Mouse (Mus musculus) left cerebral cortex, postnatal 25 days (tissue): ENCODE measurements at regions not wholly inside any gene's neighbourhood (a gene's known extent, or its start where the extent isn't known, plus 50 kb on each side); places are given as distances from the start of the nearest gene placed in this dataset.
A peak's percentile ranks its signal among the peaks of the same experiment; 100 is the strongest.

Source experiments
- DNase-seq, 2 experiments: peaks; one replicate each; pipeline ENCODE4 v3.0.0; 2022; ENCODE audit warnings: low spot score in 2 of 2, mixed read lengths in 1 of 2
- intact Hi-C: fragments of 180-260 bp; cut with DNase I; formaldehyde crosslinking; loops from one replicate; pipeline ENCODE4 v1.15.1; 2025

DNA sequence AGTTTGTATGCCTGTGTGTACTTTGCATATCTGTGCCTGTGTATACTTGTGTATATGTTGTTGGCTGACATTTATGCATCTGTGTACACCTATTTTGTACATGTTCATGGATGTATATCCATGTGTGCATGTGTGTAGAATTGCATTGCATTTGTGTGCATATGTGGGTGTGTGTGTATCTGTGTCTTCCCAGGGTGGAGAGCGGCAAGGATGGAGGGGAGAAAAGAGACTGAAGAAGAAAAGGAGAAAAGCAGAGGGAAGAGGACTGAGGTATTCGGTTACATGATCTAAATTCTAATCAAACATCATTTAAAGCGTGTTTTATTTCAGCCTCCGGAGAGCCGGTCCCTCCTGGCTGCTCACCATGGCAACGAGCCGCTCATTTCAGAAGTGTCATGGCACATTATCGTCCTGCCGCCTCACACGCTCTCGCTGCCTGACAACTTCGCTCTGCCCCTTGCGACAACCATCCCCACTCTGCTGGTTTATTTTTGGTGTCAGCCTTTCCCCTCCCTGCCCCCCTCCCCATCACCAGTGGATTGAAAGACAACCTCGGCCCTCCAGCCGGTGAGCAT is 58.6 kb downstream of the Mrm1 start:
- DNase-seq = peak; percentile 78 to 88
- intact Hi-C loops = loop anchor here (2.0 kb wide), 1 partner anchor 64 kb away; no protein-coding TSS in a partner anchor

- intact Hi-C loops = no loop called here
Measured at GRCm38 (mm10) chr11:84759478-84759986, 59.8 kb downstream of the Mrm1 start.

GRCm38 (mm10) chr11:84752007-84752406 is 67.3 kb downstream of the Mrm1 start:
- intact Hi-C loops = no loop called here
- no peak for DNase-seq

More at GRCm38 (mm10) chr11:84759478-84759986, 59.8 kb downstream of the Mrm1 start:
- DNase-seq = peak; percentile 24 to 86

DNA sequence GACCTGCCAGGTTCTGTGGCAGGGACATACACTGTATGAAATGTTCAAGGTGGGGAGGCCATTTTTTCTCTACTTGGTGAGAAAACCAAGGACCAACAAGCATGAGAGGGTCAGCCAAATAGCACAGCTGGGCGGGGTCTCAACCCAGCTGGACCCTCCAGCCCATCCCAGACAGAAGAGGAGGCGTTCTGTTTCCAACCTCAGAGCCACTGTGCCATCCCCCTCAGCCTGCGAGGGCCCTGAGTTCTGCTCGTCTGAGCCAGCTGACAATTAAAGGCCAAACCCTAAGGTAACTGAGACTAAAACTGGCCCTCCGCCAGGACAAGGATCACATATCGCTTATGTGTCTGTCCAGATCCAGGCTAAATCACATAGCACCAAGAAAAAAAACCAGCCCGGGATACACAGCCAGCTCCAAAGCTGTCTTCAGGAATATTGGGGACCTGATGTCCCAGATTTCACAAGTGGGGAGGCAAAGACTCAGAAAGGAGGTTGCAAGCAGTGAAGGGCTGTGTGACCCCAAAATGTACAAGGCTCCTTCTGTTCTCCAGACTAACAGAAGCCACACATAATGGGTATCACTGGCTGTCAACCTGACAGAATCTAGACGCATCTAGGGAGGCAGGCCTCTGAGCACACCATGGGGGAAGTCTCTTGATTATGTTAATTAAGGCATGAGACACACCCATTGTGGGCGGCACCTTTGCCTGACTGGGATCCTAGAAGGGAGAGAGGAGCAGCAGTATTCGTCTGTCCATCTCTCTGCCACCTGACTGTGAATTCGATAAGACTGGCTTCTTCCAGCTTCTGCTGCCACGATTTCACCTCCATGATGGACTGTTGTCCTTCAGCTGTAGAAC is 69.6 kb downstream of the Mrm1 start:
- intact Hi-C loops = no loop called here
- DNase-seq = no peak

DNA sequence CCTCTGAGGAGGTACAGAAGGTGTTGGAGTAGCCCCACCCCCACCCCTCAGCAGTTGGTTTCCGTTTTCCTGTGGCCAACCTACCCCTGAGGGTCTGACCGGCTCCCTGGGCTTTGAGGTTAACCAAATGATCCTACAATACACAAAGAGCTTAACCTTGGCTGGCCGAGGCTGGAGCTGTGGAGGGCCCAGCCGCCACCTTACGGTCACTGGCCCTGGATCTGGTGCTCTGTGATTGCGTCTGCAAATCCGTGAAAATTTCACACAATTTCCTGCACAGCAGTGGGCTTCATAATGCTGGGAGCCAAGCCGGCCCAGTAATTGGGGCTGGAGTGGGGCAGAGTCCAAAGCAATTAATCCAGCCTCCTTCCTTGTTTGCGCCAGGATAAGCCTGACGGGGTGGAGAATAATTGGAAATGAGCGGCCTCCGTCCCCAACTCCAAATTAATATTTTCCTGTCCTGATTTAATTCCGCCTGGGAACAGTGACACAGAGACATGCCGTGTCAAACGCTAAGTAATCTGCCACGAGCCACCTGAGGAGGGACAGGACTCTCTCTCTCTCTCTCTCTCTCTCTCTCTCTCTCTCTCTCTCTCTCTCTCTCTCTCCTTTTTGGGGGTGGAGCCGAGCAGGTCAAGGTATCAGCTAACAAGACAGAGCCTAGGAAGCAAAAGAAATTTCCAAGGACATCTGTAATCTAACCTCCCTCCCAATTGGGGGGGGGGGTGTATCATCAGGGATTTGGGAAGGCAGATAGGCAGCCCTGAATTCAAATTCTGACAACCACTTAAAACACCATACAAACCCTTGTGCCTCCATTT is 80.3 kb downstream of the Mrm1 start:
- no peak for DNase-seq
- intact Hi-C loops = no loop called here

- intact Hi-C loops = no loop called here
Measured at GRCm38 (mm10) chr11:84738128-84738527, 81.2 kb downstream of the Mrm1 start.

GRCm38 (mm10) chr11:84731890-84732289 is 87.4 kb downstream of the Mrm1 start:
- no peak for DNase-seq
- intact Hi-C loops = no loop called here

More at GRCm38 (mm10) chr11:84738128-84738527, 81.2 kb downstream of the Mrm1 start:
- DNase-seq = no peak

DNA sequence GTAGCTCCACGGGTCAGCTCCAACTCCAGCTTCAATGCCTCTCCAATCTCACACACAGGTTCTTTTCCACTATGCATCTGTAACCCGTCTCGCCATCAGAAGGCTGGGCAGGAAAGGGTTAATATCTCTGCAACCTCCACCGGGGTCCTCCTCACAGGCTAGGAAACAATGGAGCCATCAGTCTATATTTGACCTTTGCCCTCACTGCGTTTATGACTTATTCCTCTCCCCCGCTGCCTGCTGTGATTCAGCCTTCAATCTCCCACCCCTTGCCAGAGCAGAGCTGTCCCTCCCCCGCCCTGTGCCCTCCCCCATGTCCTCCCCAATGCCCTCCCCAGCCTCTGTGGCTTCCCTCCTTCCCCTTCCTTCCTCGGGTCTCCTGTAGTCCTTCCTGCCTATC is 89.1 kb downstream of the Mrm1 start:
- intact Hi-C loops = no loop called here
- DNase-seq = no peak

GRCm38 (mm10) chr11:84729189-84729588 is 90.1 kb downstream of the Mrm1 start:
- intact Hi-C loops = no loop called here

GRCm38 (mm10) chr11:84725936-84726613 is 93.2 kb downstream of the Mrm1 start:
- no peak for DNase-seq
- intact Hi-C loops = loop anchor here (1.0 kb wide), 1 partner anchor 68 kb away; no protein-coding TSS in a partner anchor

More at GRCm38 (mm10) chr11:84729189-84729588, 90.1 kb downstream of the Mrm1 start:
- no peak for DNase-seq

- intact Hi-C loops = no loop called here
- DNase-seq = no peak
Measured at GRCm38 (mm10) chr11:84725177-84725792, 94.0 kb downstream of the Mrm1 start.

DNA sequence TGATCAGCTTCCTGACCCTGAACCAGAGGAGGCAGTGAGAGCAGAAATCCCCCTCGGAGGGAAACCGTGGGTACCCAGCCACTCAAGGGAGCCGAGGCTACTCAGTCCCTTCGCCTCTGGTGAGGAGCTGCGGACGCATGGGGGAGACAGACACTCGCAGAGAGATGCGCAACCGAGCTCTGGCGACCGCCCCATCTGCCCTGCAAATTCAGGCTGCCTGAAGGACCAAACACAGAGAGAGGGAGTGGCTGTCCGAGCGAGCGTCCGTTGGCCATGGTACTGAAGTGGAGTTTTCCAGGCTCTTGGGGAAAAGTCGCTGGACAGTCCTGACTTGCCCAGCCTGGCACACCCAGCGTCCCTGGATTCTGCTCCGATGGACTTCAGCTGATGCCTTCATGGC is 95.2 kb downstream of the Mrm1 start:
- peak; percentile 28 to 53 for DNase-seq
- intact Hi-C loops = loop anchor here (5.0 kb wide), 1 partner anchor 292 kb away; no protein-coding TSS in a partner anchor

DNA sequence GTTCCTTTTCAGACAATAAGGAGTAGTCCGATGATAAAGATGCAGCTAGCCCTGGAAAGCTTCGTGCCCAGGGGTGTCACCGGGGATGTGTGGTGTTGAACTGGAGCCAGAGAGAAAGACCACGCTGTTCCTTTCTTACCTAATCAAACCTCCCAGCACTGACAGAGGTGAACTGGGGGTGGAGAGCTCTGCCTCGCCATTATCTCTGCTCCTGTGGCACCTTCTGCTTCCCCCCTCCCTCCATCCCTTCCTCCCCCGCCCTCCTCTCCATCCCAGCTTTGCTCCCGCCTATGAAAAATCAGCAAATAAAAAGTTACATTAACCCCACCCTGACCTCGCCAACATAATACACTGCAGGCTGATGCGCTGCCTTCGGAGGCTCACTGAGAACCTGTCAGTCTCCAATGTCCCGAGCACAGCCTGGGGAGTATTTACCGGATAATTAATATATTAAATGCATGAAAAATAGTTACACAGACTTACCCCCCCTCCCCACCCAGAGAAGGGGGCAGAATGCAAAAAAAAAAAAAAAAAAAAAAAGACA is 96.6 kb downstream of the Mrm1 start:
- intact Hi-C loops = loop anchor here (5.0 kb wide), 1 partner anchor 290 kb away; no protein-coding TSS in a partner anchor
- DNase-seq = no peak

- intact Hi-C loops = loop anchor here (5.0 kb wide), 1 partner anchor 290 kb away; no protein-coding TSS in a partner anchor
- peak in 1 of 2 experiments; percentile 10 for DNase-seq
Measured at GRCm38 (mm10) chr11:84721979-84722378, 97.3 kb downstream of the Mrm1 start.

DNA sequence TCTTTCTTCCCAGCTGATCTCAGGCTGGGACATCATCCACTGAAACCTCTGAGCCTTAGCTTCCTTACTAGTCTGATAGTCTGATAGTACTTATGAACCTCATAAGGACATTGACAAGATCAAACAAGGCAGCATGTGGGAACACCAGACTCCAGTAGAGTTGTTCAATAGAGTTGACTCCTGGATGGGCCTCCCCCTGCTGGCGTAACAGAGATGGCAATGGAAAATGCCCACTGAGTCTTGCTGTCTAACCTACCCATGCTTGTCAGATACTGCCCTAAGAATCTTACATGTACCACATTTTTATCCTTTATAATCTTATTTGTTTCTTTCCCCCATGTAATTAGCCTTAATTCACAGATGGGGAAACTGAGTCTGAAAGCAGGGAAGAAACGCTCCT is 98.2 kb downstream of the Mrm1 start:
- DNase-seq = no peak
- intact Hi-C loops = loop anchor here (5.0 kb wide), 1 partner anchor 289 kb away; no protein-coding TSS in a partner anchor

GRCm38 (mm10) chr11:84719781-84720180 is 99.5 kb downstream of the Mrm1 start:
- DNase-seq = no peak
- intact Hi-C loops = loop anchor here (5.0 kb wide), 1 partner anchor 287 kb away; no protein-coding TSS in a partner anchor

DNA sequence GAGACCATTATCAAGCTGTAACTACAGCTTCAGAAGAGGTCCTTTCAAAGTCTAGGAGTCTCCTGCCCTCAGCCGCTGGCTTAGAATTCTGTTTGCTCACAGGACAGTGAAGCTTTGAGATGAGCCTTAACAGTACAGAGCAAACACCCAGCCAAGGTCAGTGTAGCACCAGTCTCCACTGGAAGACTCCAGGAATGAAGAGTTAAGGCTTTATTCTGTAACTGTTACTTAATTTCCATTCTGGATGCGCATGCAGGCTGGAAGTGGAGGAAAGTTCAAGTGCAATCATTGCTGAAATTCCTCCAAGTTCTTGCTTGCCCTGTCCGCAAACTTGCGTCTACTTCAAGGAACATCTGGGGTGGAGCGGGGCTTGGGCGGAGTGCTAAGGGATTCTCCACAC is 106.6 kb downstream of the Mrm1 start:
- no peak for DNase-seq
- intact Hi-C loops = no loop called here

- DNase-seq = no peak
- intact Hi-C loops = no loop called here
Measured at GRCm38 (mm10) chr11:84711886-84712285, 107.4 kb downstream of the Mrm1 start.
